Mouse (Mus musculus) olfactory bulb, adult 2 months (tissue): ENCODE measurements around the gene Efcab6.

Experiments used
- CTCF ChIP-seq: fragments of 200-500 bp; IDR thresholded peaks from 2 replicates; pipeline ENCODE4 v1.5.1; 2012; ENCODE audit warnings: low read depth, mild to moderate bottlenecking, low read length, moderate library complexity; ENCODE audit not compliant: insufficient read depth
- POLR2A ChIP-seq: fragments of 200-500 bp; IDR thresholded peaks from 2 replicates; pipeline ENCODE4 v1.6.1; 2012; ENCODE audit warnings: mild to moderate bottlenecking, low read depth, low read length, moderate library complexity; ENCODE audit not compliant: insufficient read depth

DNA sequence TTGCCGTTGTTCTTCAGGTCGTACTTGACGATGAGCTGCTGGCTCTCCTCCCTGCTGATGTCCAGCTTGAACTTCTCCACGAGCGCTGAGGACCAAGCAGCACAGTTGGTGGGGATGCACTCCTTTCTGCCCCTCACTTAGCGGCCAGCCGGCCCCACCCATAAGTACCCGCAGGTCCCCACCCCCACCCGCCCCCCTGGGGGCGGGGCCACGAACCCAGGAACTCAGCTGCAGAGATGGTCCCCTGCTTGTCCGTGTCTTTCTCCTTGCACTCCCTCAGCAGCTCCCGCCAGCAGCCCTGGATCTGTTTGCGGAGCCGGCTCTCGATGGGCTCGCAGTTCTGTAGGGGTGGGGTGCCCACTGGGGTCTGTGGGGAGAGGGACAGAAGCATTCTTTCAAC lies 194.2 kb downstream of the Efcab6 start:
- TF ChIP-seq CTCF (no peak), POLR2A (no peak)
